Mouse (Mus musculus) T-cell, adult 2 months (primary cell): ENCODE results near the gene Setd1a.

Source experiments
- DNase-seq: peaks from one replicate; pipeline ENCODE4 v3.0.0; 2022; ENCODE audit warnings: low spot score

Setd1a gene

GRCm38 (mm10) chr7:127800435-127801009 lies 24.1 kb downstream of the Setd1a start, which contains the start of gene Hsd3b7:
Hsd3b7 (plus strand) TSS chr7:127800604.
- DNase-seq: peak; percentile 72

- no peak for DNase-seq
Measured at GRCm38 (mm10) chr7:127801010-127801621, 24.6 kb downstream of the Setd1a start.

- DNase-seq: no peak
Measured at GRCm38 (mm10) chr7:127802313-127802712, 25.8 kb downstream of the Setd1a start.

- no peak for DNase-seq
Measured at GRCm38 (mm10) chr7:127808821-127809220, 32.4 kb downstream of the Setd1a start.

DNA sequence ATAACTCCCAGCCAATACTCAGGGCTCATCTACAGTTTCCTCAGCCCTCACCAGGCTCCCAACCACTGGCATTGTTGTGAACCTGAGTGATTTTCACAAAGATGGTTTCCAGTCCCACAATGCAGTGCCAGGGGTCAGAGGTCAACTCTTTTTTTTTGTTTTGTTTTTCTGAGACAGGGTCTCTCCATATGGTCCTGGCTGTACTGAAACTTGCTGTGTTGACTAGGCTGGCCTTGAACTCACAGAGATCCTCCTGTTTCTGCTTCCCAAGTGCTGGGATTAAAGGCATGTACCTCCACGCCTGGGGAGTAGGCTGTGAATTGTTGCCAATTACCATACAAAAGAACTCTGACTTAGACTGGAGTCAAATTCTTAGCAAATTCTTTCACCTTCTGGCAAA lies 33.4 kb downstream of the Setd1a start:
- DNase-seq: no peak

- DNase-seq: no peak
Measured at GRCm38 (mm10) chr7:127810650-127811049, 34.2 kb downstream of the Setd1a start.

DNA sequence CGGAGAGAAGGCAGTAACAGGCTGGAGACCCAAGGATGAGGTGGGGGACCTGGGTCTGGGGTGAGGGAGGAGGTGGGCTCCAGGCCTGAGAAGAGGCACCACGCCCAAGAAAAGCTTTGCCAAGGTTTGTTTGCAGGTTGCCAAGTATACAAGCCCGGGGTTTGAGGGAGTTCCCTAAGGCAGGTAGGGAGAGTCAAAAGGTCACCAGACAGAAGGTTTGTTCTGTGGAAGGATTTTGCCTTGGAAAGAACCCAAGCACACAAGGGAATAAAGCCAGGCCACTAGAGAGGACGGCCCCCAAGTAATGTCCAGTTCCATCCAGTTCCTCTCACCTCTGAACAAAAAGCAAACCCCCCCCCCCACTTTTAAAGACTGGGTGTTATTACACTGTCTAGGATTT lies 34.8 kb downstream of the Setd1a start:
- no peak for DNase-seq

GRCm38 (mm10) chr7:127812292-127812691 lies 35.8 kb downstream of the Setd1a start:
- DNase-seq: no peak

GRCm38 (mm10) chr7:127813821-127814220 lies 37.4 kb downstream of the Setd1a start:
- DNase-seq: no peak

GRCm38 (mm10) chr7:127814241-127814921 lies 37.9 kb downstream of the Setd1a start:
- DNase-seq: no peak

DNA sequence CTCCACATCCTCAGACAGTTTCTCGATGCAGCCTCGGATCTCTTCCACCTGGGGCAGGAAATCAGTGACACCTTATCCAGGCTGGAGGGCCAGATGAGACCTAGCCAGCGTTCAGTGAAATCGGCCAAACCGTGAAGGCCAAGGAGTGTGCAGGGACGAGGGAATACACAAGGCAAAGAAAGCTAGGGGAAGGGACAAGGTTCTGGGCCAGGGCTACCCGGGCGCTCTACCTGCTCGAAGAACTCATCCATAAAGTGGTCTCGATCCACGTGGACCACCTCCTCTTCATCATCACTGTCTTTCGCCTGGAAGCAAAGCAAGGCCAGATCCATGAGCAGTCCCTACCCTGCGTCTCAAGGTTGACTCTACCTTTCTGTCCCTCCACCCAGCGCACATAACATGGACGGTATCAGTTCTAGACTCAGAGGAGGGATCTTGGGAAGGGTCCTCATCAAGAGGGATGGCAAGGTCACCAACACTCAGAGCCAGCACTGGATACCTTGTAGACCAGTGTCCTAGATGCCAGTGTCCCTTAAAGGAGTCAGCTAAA lies 38.7 kb downstream of the Setd1a start:
- DNase-seq: no peak

- no peak for DNase-seq
Measured at GRCm38 (mm10) chr7:127815954-127816821, 39.7 kb downstream of the Setd1a start.

GRCm38 (mm10) chr7:127817053-127817452 lies 40.6 kb downstream of the Setd1a start:
- no peak for DNase-seq

DNA sequence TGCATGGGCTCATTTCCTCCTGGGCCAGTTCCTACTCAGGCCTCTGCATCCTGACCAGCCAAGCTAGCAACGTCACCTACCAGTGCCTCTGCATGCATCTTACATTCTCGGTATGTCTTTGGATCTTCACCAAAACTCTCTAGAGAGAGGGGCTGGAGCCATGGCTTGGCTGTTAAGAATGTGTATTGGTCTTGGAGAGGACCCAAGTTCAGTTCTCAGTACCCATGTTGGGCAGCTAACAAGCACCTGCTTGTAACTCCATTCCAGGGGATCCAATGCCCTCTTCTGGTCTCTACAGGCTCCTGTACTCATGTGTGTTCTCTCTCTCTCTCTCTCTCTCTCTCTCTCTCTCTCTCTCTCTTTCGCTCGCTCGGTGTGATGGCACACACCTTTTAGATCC lies 41.3 kb downstream of the Setd1a start:
- DNase-seq: no peak

DNA sequence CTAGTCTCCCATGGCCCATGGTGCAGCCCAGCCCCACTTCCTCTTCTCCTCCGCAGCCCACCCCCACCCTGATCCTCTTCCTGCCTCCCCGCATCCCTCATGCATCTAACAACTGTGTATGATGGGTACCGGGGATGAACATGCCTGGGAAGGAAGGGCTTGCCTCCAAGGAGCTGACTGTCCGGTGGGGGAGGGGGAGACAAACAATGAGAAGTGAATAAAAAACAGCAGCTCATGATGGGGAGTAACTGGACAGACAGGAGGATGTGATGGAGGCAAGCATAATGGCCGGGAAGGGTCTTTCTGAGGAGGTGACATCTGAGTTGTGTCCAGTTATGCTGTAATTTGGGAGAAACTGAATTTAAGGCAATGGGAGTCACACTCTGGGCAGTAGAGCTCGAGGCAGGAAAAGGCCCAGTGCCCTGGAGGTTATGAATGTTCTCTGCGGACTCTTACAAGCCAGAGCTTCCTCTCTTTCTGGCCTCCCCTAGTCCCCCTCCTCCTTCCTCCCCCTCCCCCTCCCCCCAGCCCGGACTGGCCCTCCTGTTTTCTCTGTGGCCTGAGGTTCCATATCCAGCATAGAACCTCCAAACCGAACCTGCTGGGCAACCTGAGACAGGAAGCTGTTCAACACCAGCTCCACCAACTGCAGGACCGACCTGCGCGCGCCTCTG lies 44.5 kb downstream of the Setd1a start:
- DNase-seq: no peak

DNA sequence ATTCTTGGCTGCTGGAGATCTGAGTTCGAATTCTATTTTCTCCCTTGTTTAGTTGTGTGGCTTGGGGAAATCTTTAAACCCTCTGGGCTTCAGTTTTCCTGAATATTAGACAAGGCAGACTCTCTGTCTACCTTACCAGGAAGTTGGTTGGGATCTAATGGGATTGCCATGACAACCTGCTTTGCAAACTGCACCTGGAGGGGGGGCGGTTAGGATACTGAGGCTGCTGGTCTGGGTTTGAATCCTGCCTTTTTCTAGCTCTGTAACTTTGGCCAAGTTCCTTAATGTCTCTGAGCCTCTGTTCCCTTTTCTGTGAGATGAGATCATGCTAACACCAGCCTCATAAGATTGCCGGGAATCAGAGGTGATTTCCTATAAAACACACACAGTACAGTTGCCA lies 46.0 kb downstream of the Setd1a start:
- DNase-seq: no peak

GRCm38 (mm10) chr7:127823236-127824171 lies 47.0 kb downstream of the Setd1a start:
- DNase-seq: no peak

DNA sequence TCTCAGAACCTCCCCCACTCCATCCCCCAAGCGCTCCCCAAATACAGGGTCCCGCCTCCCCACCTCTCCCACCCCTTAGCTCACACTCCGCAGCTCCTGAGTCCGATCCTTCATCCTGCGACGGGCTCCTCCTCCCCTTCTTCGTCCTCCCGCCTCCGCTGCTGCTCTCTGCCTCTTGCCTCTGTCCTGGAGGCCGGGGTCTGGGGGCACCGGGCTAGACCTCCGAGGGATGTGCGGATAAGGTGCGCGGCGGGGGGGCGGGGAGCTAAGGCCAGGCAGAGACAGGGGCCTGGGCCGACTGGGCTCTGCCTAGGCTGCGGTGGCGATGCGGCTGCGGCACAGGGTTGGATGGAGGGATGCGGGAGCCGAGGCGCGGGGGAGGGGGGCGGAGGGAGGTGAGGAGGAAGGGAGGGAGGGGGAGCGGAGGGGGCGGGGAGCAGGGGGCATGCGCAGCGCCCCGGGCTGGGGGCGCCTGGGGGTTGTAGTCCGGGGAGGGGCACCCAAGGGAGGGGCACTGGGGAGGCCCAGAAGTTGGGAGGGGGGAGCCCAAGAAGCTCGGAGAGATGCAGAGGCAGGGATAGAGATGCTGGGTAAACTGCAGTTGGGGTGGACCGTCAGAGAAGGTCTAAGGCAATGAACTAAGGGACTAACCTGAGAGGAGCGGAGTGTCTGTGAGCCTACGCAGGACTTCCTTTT lies 47.9 kb downstream of the Setd1a start, which contains the start of the genes Stx4a and Stx1b:
TSS of gene Stx4a (plus strand) at position 119 of the 696 bp plus-strand sequence.
TSS of gene Stx1b (minus strand) at position 374 of the 696 bp plus-strand sequence.
- DNase-seq: no peak

DNA sequence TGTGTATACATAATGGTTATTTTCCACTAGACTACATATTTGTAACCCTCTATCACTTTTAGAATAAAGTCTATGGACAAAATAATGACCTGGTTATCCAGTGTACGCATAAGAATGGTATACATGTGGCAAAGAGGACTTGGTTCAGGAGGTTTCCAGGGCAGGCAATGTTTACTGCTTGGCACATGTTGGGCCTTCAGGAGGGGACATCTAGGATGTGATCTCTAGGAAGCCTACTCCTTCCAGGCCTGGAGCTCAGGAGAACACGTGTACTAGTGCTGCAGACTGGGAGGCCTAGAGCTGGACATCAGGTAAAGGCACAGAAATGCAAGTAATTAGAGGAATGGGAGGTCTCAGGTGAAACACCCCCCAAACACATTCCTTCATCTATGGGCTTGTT lies 59.1 kb downstream of the Setd1a start:
- no peak for DNase-seq

DNA sequence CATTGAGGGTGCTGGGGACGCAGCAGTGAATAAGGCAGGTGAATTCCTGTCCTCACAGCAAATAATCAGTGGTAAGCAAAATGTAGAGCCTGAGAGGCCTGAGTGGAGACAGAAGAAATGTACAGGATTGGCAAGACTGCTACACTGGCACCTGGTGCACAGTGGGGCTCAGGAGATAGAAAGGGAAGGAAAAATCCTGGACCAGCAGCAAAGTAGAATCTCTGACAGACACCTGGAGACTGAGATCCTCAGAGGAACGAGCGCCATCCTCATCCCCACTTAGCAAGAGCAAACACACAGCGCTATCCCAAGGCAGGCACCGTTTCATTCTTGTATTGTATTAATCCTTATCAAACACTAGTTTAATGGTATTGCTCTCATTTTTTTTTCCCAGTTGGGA lies 61.0 kb downstream of the Setd1a start:
- no peak for DNase-seq
